Mouse (Mus musculus) liver, embryonic 16.5 days (tissue): ENCODE measurements around the gene Il4i1. TPM values are rescaled to one million over a fixed set of nuclear protein-coding genes. Genes with fewer than 3 reads are reported as not detected.

Source experiments
- ATAC-seq: fragments of 200-750 bp; cut with Nextera tagmentation; 2 replicates; pipeline ENCODE4 v1.8.0; 2017; ENCODE audit warnings: low read depth, mild to moderate bottlenecking, moderate number of reproducible peaks, moderate library complexity
- H3K27ac ChIP-seq: fragments of 300-500 bp; sonication (generic); 2 replicates; pipeline ENCODE4 v1.5.1; 2014; ENCODE audit warnings: mild to moderate bottlenecking, low read length
- H3K27me3 ChIP-seq: fragments of 300-500 bp; sonication (generic); 2 replicates; pipeline ENCODE4 v1.6.1; 2014; ENCODE audit warnings: low read depth, low read length, mixed read lengths; ENCODE audit not compliant: control insufficient read depth, insufficient read depth
- H3K36me3 ChIP-seq: fragments of 300-500 bp; sonication (generic); 2 replicates; pipeline ENCODE4 v1.6.1; 2014; ENCODE audit warnings: mild to moderate bottlenecking; ENCODE audit not compliant: control insufficient read depth, insufficient read depth
- H3K4me1 ChIP-seq: fragments of 300-500 bp; sonication (generic); 2 replicates; pipeline ENCODE4 v1.6.1; 2014; ENCODE audit warnings: low read depth, low read length, mixed read lengths; ENCODE audit not compliant: control insufficient read depth
- H3K4me2 ChIP-seq: fragments of 300-500 bp; sonication (generic); 2 replicates; pipeline ENCODE4 v1.6.1; 2014; ENCODE audit warnings: low read depth, low read length, mixed read lengths
- H3K4me3 ChIP-seq: fragments of 300-500 bp; sonication (generic); 2 replicates; pipeline ENCODE4 v1.5.1; 2014; ENCODE audit warnings: low read depth, mild to moderate bottlenecking, low read length
- H3K9ac ChIP-seq: fragments of 300-500 bp; sonication (generic); 2 replicates; pipeline ENCODE4 v1.6.1; 2014; ENCODE audit warnings: low read depth, low read length
- H3K9me3 ChIP-seq: fragments of 300-500 bp; sonication (generic); replicated peaks from 2 replicates; pipeline ENCODE4 v1.6.1; 2016; ENCODE audit warnings: low read length; ENCODE audit not compliant: control insufficient read depth
- WGBS: fragments of 180-500 bp; shearing (Covaris S2); extraction: QIAGEN DNeasy Blood & Tissue Kit; methylation state at CpG from one replicate; pipeline ENCODE4 v1.1.7; 2014; ENCODE audit not compliant: insufficient replicate concordance; 5-methylcytosine and 5-hydroxymethylcytosine counted together
- polyA plus RNA-seq: library from polyadenylated mRNA; unstranded; fragments of >200 nt; fragmentation: Nextera tagmentation; extraction: Ambion mirVana; gene quantifications from 2 replicates; pipeline ENCODE4 v1.2.1, GENCODE M21; 2015

Gene Il4i1
- polyA plus RNA-seq, 1 experiment from 2014 or later: 0.34 TPM

DNA sequence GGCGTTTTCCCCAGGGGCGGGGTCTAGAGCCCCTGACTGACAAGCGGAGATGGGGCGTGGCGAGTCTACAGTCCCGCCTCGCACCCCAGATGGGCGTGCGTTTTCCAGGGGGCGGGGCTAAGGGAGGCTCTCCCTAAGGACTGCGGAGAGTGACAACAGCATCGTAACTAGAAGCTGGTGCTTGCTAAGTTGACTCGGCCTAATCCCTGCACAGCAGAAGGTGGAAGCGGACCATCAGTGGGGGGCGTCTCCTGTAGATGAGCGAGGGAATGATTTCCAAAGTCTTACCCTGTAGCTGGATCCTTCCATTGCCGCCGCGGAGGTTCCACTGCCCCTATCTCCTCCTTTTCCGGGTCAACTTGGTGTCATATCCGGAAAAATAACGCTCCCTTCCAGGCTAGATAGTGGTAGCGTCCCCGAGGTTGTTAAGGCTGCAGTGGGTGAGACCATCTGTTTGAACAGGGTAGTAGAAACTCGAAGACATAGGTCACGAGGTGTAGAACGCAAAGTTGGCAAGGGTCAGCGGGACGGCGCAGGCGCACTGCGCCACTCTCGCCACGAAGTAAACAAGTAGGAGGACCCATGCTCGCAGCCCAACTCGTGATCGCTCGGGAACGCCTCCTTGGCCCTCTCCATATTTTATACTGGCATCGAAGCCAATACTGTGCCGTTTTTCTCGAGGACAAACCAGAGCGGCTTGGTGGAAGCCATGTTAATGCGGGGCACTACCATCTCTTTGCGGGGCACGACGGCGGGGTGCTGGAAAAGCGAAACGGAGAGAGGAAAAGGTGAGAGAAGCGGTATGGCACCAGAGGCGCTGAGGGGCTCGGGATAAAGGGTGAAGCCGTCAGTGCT, 32.6 kb downstream of the Il4i1 start, which contains the start of the genes Akt1s1 and Tbc1d17:
TSS of gene Akt1s1 (plus strand) at position 431 of the 855 bp plus-strand sequence.
TSS of gene Tbc1d17 (minus strand) at position 519 of the 855 bp plus-strand sequence.
- Histone ChIP-seq H3K27me3 (no peaks in the 10 kb centered on the region), H3K27ac (peak within 1 kb of the TSS; percentile 98), H3K36me3 (peaks cover 19% of the 10 kb centered on the region), H3K9me3 (no peaks in the 10 kb centered on the region), H3K9ac (peak within 1 kb of the TSS; percentile 87), H3K4me3 (peak within 1 kb of the TSS; percentile 91), H3K4me1 (peaks cover 41% of the 10 kb centered on the region), H3K4me2 (peak within 1 kb of the TSS; percentile 99)
- WGBS: under 1% methylated on average over 54 of the region's 54 CpGs
- ATAC-seq: peak; percentile 79

DNA sequence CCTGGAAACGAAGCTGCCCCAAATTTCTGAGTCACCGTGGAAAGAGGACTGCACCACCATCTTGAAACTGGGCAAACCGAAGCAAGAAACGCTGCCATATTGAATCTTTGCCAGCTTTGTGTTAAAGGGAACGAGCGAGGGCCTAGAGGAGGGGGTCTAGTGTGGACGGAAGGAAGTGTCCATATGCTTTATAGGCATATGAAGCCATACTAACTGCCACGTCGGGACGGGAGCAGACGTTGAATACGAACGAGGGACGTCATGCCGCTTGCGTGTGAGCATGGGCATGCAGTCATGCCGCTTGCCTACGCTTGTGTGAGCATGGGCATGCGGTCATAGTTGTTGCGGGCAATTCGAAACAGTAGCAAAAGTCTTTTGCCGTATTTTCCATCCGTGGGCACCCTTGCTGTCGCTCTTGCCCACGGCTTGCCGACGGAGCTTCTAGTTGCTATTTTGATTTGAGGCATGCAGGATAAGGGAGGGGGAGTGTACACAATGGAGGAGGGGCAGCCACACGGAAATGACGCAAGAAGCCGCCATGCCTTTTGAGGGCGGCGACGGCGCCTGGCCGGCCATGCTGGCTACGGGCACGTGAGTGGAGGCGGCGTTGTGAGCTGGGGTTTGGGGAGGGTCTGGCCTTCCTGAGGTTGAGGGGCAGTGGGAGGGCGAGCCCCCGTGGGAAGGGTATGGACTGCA, 33.4 kb downstream of the Il4i1 start:
- Histone ChIP-seq H3K27me3 (no peaks in the 10 kb centered on the region), H3K4me1 (peaks cover 44% of the 10 kb centered on the region), H3K36me3 (peaks cover 19% of the 10 kb centered on the region), H3K4me3 (peak overlapping the region; percentile 91), H3K9ac (peak overlapping the region; percentile 87), H3K27ac (peak overlapping the region; percentile 98), H3K9me3 (no peaks in the 10 kb centered on the region), H3K4me2 (peak overlapping the region; percentile 99)
- WGBS: under 1% methylated on average over 41 of the region's 41 CpGs
- peak; percentile 59 for ATAC-seq

DNA sequence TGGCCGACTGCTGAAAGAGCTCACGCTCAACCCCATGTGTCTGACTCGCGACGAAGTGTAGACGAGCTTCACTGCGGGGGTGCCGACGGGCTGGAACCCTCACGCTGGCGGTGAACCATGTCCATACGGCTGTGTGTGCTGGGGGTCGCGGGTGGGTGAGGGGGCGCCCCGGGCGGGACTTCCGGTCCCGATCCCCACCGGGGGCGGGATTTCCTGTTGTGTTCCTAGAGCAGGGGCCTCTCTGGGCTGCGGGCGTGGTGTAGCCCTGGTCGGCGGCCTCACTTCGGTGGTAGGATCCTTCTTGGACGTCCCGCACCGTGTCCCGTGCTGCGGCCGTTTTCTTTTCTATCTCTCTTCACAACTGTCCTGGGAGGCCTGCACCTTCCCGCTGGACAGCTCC, 34.0 kb downstream of the Il4i1 start:
- Histone ChIP-seq H3K9me3 (no peaks in the 10 kb centered on the region), H3K4me3 (peak overlapping the region; percentile 91), H3K27me3 (no peaks in the 10 kb centered on the region), H3K4me2 (peak overlapping the region; percentile 99), H3K27ac (peak overlapping the region; percentile 98), H3K4me1 (peaks cover 49% of the 10 kb centered on the region), H3K9ac (peak overlapping the region; percentile 87), H3K36me3 (peaks cover 15% of the 10 kb centered on the region)
- peak; percentile 35 for ATAC-seq
- WGBS: under 1% methylated on average over 33 of the region's 33 CpGs

DNA sequence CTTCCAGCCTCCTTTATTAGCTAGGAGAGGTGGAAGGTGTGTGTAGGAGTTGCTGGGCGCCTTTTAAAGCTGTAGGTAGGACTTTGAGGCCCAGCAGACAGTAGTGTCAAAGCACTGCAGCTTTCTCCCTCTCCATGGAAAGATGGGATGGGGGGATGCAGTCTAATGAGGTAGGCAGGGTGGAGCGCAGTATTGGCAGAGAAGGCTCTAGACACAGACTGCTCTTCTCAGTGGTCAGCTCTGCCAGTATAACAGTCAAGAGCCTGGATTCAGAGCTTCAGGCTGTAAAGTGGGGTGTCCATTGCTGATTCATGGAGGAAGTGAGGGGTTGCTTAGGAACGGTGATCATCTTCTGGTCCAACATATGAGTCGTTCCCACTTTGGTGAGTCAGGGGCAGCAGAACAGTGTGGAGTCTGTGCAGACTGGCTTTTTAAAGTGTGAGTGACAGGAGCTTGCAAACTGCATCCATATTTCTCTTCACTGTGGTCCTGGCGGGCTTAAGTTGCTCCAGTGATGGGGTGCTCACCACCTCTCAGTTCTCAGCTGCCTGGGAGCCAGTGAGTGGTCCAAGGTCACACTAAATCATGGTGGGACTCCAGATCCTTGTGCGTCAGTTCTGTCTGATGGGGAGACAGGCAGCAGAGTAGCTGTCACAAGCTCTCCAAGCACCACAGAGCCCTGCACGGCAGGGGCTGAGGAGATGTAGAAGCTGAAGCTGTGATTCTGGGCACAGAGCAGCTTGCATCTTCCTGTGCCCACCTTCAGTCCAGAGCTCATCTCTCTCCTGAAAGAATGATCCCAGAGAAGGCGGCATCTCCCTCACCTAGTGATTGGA, 34.8 kb downstream of the Il4i1 start:
- Histone ChIP-seq H3K27ac (peak overlapping the region; percentile 98), H3K9me3 (no peaks in the 10 kb centered on the region), H3K27me3 (no peaks in the 10 kb centered on the region), H3K4me2 (peak overlapping the region; percentile 99), H3K4me1 (peaks cover 58% of the 10 kb centered on the region), H3K9ac (peak overlapping the region; percentile 87), H3K36me3 (peaks cover 8% of the 10 kb centered on the region), H3K4me3 (peak overlapping the region; percentile 91)
- no peak for ATAC-seq
- WGBS: 58% methylated on average over 8 of the region's 8 CpGs

DNA sequence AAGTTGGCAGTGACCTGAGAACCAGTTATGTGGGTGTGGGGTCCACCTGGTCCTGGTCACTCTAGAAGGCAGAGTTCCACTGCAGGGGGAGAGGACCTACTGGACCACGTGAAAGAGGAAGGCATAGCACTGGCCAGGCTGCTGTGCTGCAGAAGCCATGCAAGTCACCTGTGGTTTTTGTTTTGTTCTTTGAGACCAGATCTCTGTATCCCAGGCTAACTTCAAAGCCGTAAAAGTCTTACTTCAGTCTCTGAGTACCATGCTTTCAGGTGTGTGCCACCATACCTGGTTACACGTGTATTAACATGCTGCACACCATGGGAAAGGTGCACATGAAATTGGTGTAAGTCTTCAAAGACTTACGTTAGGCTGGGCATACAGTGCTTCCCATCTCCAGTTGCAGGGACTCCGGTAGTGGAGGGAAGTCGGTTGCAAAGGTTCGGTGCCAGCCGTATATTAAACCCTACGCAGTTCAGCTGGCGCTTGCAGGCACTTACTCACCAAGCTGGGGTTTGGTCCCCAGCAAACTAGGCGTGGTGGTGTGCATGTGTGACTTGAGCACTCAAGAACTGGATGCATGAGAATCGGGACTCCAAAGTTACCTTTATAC, 35.5 kb downstream of the Il4i1 start:
- H3K4me1 ChIP-seq: peaks cover 65% of the 10 kb centered on the region
- H3K4me3 ChIP-seq: no peak overlapping the region
- no peak overlapping the region for H3K9ac ChIP-seq
- 0 out of 2 replicates have a peak overlapping the region, but pooled peaks have one; percentile 99 for H3K4me2 ChIP-seq
- H3K36me3 ChIP-seq: peaks cover under 1% of the 10 kb centered on the region; the same call in 1 of the 2 replicates
- WGBS: 82% methylated on average over 12 of the region's 12 CpGs
- no peaks in the 10 kb centered on the region for H3K9me3 ChIP-seq
- no peaks in the 10 kb centered on the region for H3K27me3 ChIP-seq
- no peak for ATAC-seq
- H3K27ac ChIP-seq: peak overlapping the region; percentile 29; the same call in 1 of the 2 replicates

DNA sequence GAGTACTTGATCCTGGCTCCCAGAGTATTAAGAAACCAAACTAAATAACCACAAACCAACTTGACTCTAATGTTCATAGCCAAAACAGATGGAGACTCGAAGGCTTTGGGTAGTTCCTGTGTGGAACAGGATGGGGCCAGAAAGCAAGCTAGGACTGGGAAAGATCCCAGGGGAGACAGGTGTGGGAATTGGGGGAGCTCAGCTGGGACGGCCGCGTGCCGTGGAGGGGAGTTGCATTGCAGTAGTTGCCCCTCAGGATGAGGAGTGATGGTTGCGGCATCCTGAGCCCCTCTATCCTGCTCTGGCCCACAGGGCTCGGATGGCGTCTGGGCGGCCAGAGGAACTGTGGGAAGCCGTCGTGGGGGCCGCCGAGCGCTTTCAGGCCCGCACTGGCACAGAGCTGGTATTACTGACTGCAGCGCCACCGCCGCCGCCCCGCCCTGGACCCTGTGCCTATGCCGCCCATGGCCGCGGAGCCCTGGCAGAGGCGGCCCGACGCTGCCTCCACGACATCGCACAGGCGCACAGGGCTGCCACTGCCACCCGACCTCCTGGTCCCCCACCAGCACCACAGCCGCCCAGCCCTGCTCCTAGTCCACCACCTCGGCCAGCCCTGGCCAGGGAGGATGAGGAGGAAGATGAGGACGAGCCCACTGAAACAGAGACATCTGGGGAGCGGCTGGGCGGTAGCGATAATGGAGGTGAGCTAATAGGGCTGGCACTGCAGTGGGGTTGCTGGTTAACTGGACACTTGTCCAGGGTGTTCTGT, 36.3 kb downstream of the Il4i1 start:
- H3K27ac ChIP-seq: no peak overlapping the region
- no peak overlapping the region for H3K4me3 ChIP-seq
- no peaks in the 10 kb centered on the region for H3K9me3 ChIP-seq
- WGBS: 84% methylated on average over 36 of the region's 36 CpGs
- no peak overlapping the region for H3K9ac ChIP-seq
- H3K4me1 ChIP-seq: peaks cover 63% of the 10 kb centered on the region
- no peak for ATAC-seq
- H3K27me3 ChIP-seq: no peaks in the 10 kb centered on the region
- H3K4me2 ChIP-seq: no peak overlapping the region
- no peaks in the 10 kb centered on the region for H3K36me3 ChIP-seq

DNA sequence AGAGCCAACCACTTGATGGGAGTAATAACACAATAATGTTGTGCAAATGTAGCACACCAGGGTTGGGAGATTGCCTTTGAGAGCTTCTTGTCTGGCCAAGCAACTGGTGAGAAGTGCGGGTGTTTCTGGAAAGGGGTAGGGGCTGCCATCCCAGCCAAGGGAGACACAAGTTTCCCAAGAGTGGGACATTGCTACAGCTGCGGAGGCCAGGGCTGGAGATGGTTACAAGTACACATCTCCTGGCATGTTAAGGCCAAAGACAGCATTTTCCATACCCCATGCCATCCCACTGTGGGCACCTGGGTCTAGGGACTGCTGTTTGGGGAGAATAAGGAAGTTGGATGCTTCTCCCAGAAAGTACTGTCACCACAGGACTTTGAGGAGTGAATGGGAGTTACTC, 36.9 kb downstream of the Il4i1 start:
- Histone ChIP-seq H3K4me3 (0 out of 2 replicates have a peak overlapping the region, but pooled peaks have one; percentile 85), H3K4me1 (peaks cover 62% of the 10 kb centered on the region), H3K4me2 (no peak overlapping the region), H3K9ac (no peak overlapping the region), H3K36me3 (no peaks in the 10 kb centered on the region), H3K9me3 (no peaks in the 10 kb centered on the region), H3K27ac (no peak overlapping the region), H3K27me3 (no peaks in the 10 kb centered on the region)
- 95% methylated on average over 2 of the region's 2 CpGs for WGBS
- no peak for ATAC-seq
